Mouse (Mus musculus): ENCODE results near the gene Rnf114. TPM values are rescaled to one million over a fixed set of nuclear protein-coding genes. Genes with fewer than 3 reads are reported as not detected.

The Rnf114 gene
- total RNA-seq, 4 experiments from 2014 or later = 52.1 to 56.4 (median 52.9) TPM

DNA sequence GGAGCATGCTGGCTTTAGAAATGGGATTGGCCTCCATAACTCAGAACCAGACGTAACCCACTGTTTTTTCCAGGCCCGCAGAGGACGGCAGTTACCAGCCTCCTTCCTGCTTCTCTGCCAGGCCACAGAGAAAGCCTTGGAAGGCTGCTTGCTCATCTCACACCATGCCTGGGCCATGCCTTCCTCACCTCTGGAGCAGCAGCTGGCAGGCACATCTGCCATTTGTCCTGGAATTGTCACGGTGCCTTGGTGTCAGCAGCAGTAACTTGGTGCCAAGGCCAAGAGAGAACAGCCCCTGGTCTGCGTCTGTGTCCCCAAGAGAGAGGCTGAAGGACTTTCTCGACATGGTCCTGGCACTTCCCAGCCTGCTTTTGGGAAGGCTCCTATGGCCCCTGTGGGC, 18.2 kb upstream of the Rnf114 start:
- DNase-seq (ENCODE audit: low spot score in 2 of 2) = no peak

DNA sequence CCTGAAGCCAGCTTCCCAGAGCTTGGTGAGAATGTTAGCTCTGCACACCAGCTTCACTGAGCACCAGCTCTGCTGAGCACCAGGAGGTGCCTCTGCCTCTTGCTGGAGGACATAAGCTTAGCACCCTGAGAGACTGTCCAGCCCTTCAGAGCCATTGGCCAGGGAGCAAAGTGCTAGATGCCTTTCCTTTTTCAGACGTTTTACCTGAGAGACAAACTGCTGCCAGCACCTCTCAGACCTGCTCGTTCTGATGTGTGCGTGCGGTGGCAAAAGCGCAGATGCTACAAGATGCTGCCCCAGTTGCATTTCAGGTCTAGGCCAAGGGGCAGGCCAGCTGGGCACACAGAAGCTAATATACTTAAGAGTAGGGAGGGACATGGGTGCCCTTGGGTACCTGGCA, 16.8 kb upstream of the Rnf114 start:
- no peak for DNase-seq (ENCODE audit: low spot score in 2 of 2)

DNA sequence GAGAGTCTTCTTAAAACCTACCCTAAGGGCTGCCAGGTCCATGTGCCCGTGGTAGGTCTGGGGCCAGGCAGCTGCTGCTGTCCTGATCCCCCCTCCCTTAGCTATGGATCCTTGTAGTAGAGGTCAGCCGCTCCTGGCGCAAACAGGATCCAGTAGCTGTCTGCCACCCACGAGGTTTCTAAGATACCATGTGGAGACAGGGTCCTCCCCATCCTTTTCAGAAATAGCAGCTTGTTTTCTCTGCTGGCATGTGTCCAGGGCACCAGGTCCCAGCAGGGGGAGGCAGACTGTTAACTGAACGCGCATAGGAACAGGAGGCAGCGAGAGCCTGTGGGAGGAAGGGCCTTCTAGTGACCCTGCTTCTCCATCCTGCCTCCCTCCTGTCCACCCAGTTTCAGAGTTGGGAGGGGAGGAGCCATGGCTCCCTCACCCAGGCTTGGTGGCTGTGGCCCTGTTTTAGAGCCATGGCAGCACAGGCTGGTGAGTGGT, 16.2 kb upstream of the Rnf114 start:
- DNase-seq (ENCODE audit: low spot score in 2 of 2) = peak; percentile 68 to 78

DNA sequence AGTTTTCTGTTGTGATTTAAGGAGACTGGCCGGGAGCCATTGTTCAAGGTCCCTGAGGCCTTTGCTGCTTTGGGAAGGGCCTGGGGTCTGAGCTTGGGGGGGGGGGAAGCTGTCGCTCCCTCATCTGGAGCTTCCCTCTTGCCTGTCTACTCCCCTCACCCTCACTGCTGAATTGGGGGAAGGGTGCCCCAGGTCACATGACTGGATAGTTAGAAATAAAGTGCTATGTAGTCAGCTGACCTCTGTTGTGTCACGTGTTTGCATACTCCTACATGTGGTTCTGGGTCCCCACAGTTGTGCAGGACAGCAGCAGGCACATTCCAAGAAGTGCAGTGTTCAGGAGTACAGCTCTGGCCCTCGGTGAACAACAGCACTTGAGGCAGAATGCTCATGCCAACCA, 15.7 kb upstream of the Rnf114 start:
- no peak for DNase-seq (ENCODE audit: low spot score in 2 of 2)

DNA sequence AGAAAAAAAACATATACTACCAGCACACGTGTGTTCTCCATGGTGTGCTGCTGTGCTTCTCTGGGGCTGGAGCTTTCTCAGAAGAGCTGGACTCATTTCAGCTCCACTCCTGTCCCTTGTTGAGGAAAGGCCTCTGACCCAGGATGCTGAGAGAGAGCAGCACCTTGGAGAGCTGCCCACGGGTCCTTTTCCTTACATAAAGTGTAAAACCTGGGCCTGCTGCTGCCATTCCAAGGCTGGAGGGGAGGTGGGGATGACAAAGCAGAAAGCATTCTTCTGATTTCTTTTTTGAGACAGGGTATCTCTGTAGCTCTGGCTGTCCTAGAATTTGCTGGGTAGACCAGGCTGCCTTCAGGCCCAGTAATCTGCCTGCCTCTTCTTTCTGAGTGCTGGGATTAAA, 14.3 kb upstream of the Rnf114 start:
- no peak for DNase-seq (ENCODE audit: low spot score in 2 of 2)

DNA sequence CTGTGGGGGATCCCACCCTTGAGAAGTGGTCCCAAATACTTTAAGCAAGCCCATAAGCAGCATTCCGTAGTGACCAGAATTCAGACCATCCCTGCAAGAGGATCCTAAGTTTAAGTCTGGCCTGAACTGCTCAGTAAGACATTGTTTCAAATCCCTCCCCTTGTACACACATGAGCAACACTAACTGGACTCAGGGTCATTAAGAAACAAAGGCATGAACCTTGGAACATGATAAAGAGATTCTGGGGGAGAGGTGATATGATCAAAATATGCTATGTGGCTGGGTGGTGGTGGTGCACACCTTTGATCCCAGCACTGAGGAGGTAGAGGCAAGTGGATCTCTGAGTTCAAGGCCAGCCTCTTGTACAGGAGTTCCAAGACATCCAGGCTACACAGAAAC, 12.9 kb upstream of the Rnf114 start:
- DNase-seq (ENCODE audit: low spot score in 2 of 2) = no peak

DNA sequence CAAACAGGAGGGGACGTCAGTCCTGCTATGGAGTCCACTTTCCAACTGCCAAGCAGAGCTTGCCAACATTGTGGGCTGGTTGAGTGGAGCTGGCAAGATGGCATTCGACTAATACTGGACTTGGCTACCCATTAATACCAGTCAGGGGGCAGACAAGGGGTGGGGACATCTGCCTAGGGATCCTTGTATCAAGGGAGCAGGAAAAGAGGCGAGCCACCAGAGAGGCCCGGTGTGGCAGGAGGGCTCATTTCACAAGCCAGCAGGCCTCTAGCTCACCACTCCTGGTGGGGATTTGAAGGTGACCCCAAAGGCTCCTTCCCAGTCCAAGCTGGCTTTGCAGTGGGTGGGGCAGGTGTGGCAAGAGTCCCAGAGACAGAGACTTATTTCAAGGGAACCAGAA, 9.8 kb upstream of the Rnf114 start:
- DNase-seq (ENCODE audit: low spot score in 2 of 2) = no peak

DNA sequence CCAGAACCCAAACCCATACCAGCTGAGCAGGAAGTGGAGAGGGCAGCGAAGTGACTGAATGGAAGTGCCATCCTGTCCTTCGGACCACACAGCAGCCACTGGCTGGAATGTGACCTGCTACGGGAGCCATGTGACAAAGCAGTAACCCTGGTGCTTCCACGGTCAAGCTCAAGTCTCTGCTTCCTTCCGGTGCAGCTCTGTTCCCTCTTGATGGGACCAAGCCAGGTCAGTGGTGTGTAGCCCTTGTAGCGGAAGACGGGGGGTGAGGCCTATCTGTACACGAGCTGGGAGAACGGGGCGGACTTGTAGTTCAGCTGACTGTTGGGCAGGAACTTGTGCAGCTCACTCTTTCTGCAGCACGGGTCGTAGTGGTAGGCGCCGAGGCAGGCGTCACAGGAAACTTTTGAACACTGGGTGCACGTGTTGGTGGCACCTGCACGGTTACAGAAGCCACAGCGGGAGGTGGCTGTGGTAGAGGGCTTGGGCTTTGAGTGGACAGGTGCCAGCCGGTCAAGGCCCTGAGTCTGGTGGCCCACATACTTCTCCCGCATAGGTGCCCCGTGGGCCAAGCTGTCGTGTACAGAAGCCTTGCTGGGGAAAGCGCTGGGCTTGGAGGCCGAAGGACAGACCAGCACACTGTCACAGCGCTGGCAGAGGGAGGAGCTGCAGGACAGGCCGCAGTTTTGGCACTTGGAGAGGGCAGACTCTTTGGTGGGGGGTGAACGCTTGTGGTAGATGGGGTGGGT, 9.2 kb upstream of the Rnf114 start:
- no peak for DNase-seq (ENCODE audit: low spot score in 2 of 2)

DNA sequence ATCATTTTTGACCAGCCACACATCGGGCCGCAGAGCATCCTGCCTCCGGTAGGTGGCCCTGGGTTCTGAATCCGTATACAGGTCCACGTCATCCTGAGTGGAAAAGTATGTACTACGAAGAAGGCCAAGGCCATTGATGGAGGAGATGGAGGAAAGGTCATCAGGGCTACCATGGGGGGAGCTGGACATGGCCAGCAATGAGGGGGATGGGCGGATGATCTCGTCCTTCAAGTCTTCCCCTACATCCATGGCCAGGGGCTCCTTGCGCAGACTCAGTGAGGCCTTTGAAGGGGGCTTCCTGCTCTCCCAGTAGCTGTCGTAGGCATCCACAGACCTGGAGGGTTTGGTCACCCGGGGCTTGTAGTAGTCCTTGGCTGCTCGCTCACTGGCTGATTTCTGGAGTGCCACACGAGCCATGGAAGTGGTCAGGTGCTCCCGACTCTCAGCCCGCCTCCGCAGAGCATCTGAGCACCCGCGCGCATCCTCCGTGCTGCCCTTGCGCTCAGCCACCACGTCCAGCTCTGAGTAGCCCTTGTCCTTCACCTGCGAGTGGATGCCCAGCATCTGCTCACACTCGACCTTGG, 8.5 kb upstream of the Rnf114 start:
- DNase-seq (ENCODE audit: low spot score in 2 of 2) = no peak

DNA sequence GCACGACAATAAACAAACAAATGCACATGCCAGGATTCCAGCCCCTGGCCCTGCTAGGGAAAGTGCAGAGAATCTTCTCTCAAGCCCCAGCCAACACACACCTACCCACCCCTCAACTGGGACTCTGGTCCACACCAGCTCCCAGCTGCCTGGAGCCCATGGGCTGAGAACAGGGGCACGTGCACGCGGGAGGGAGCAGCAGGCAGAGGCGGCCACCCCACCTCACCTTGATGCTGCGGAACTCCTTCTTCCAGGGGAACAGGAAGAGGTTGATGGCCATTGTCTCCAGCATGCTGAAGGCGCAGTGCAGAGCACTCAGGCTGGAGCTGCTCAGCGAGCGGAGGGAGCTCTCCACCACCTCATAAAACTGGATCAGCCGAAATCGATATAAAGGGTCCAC, 7.5 kb upstream of the Rnf114 start:
- DNase-seq (ENCODE audit: low spot score in 2 of 2) = no peak

DNA sequence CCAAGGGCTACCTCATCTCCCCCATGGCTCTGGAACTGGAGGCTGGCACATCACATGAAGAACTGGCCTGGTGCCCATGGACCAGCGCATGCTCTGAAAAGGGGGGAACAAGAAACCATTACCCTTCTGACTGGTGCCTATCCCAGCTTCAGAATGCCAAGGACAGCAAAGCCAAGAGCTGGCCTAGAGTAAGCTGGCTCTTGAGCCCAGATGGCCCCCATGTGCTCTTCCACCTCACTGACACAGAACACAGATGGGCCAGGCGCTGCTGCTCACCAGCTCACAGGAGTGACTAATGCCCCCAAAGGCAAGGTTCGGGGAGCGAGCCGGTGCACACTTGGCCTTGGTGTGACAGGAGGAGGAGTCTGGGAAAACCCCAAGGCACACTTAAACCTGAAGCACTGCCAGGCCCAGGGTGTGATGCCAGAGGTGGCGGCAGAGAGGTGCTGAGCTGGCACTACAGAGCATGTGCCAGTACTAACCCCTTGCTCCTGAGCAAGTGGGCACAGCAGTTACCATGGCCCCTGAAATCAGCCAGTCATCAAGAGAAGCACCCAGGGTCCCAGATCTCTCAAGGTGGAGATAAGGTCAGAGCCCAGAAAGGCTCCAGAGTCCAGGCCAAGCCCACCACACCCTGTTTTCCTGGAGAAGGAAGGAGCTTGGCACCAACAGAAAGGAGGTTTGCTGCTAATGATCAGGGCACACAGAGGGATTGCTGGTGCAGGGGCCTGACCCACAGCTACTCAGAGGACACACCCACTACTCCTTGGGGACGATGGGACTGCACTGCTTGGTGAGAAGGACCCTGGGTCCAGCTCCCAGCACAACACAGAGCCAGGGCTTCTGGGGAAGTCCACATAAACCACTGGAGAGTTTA, 6.7 kb upstream of the Rnf114 start:
- DNase-seq (ENCODE audit: low spot score in 2 of 2) = no peak

DNA sequence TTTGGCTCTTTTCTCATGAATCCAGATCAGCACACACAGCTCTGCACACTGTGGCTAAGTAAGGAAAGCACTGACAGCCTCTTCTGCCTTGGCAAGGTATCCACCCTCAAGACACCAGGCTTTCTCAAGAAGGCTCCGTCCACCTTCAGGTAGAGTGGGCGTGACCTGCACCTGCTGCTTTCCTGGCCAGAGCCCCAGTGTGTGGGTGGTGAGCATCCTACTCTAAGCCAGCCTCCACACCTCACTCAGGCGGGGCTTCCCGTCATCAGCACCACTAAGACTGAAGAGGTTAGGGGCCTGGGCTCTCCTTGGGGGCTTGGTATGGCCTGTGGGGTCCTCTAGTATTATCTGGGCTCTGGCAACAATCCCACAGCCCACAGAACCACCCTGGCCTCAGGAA, 5.9 kb upstream of the Rnf114 start:
- DNase-seq (ENCODE audit: low spot score in 2 of 2) = no peak

DNA sequence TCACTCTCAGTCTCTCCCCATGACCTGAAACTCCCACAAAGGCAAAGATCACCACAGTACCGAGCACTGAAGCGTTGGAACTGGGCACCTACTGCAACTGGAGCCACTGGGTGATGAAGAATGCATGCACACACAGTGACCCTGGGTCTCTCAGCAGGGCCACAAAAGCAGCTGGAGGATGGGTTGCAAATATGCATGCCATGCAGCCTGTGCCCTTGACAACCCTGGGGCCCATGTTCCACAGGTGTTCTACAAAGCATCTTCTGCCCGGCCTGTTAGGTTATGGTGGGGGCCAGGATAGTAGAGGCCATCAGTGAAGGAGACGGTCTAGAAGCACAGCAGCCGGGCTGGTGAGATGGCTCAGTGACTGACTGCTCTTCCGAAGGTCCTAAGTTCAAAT, 4.9 kb upstream of the Rnf114 start:
- DNase-seq (ENCODE audit: low spot score in 2 of 2) = no peak

DNA sequence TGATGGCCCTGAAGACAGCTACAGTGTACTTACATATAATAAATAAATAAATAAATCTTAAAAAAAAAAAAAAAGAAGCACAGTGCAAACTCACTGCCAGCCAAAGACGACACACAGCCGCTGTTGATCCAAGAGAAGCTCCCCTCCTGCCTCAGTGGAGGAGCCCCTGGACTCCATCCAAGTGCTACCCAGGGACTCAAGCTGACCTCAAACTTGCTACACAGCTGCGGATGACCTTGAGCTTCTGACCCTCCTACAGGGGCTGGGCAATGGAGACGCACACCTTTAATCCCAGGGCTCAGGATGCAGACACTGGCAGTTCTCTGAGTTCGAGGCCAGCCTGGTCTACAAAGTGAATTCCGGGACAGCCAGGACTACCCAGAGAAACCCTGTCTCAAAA, 4.5 kb upstream of the Rnf114 start:
- no peak for DNase-seq (ENCODE audit: low spot score in 2 of 2)

DNA sequence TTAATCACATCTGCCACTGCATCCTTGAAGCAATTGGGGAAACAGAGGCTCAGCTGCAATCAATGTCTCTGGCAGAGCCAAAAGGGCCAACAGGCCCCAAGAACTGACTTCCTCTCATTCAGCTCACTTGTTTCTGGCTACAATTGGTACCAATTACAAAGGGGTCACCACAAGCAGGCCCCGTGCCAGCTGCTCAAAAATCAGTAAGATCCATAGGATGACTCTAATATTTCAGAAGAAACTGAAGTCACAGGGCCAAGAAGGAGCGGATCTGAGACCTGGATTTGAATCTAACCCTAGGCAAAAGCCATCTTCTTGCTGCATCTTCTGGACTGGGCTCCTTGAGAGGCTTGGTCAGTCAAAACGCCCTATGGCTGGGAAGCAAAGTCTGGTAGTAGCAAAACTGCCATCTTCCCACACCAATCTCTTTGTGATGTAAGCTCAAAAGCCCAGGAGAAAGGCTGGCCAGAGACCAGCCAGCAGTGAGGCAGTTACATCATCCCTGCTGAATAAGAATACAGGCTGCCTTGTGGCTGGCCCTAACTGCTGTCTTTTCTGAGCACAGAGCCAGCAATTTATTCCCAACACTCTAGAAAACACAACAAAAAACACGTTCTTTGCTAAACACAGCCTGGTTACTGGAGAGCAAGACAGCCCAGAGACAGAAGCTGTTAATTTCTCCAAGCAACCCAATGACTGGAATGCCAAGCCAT, 1.5 kb upstream of the Rnf114 start:
- DNase-seq (ENCODE audit: low spot score in 2 of 2) = peak; percentile 78 to 86

DNA sequence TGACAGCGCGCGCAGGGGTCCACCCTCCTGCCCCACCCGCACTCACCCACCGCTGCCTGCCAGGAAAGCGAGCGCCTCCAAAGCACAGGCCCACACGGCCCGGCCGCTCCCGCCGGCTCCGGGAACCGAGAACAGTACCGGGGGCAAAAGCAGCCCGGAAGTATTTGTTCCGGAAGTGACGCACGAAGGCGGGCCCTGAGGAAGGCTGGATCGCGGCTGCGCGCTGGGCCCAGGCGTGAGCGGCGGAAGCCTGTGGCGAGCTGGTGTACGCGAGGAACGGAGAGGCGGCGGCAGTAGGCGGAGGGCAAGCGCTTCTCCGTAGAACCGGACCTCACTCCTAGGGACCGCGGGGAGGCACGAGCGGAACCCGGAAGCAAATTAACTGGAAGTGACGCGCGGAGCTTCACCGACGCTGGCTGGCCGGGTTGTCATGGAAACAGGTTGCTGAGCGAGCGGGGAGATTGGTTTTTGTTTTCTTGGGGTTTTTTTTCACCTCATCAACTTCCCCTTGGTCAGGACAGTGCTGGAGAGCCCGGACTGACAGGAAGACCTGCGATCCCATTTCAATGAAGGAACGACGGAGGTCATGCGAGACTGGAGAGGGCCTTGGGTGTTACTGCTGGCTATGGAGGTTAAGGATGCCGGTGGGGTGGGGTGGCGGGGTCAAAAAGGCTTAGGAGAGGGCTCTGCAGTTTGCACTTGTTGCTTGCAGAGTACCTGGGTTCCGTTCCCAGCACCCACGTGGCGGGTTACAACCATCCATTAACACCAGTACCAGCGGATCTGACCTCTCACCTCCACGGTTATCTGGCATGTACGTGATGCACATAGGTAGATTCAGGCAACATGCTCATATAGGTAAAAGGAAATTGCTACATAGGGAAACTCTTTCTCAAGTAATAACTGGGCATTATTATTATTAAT, 530 bp downstream of the Rnf114 start, which contains the start of gene Spata2:
Gene Spata2, minus strand, starts transcription at position 175 of the 924 bp plus-strand sequence.
- DNase-seq (ENCODE audit: low spot score in 2 of 2) = peak; percentile 90 to 94

DNA sequence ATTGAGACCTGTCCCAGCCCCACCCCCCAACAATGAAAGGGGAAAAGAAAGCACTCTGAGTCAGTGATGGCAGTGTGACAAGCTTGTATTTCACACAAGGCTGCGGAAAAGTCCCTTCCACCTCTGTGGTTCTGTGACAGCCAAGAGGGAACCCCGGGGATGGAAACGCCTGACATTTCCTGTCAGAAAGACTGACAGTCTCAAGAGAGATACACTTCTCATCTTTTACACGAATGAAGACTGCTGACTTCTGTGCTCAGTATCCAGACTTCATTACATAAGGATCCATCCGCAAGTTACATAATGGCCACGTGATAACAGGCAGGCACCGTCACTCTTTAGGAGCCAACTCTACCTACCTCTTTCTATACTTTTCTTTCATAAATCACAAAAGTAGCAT, 4.0 kb downstream of the Rnf114 start:
- no peak for DNase-seq (ENCODE audit: low spot score in 2 of 2)

DNA sequence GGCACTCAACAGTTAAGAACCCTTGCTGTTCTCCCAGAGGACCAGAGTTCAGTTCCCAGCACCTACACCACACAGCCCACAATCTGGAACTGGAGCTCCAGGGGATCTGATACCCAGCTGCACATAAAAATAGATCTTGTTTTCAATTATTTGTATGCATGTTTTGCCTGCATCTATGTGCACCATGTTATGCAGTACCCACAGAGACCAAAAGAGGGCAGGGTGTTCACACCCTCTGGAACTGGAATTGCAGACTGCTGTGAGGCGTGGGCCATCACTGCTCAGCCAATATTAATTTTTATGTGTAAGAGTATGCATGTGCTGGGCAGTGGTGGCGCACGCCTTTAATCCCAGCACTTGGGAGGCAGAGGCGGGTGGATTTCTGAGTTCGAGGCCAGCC, 4.8 kb downstream of the Rnf114 start:
- DNase-seq (ENCODE audit: low spot score in 2 of 2) = no peak

DNA sequence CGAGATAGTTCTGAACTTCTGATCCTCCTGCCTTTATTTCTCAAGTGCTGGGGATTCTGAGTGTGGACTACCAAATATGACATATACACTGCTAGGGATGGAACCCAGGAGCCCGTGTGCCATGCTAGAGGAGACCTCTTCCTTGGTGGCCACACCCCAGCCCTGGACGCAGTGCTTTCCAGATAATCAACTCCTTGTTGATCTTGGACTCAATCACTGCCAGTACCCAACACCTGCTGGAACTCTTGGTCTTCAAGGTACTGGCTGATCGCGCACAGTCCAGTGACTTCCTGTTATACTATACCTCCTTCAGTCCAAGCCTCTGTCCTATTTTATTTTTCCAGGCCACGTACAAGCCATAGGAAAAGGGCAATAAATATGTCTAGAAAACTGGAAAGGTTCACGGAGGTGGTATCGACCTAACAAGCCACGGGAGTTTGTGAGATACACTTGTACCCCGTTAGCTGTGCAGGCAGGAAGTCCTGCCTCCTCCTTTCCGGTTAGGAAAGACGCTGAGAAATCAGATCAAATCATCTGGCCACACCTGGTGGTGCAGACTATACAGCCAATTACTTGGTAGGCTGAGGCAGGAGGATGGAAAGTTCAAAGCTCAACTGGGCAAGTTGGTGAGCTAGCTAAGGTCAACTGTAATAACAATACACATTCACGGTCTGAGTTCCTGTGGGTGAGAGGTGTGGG, 10.3 kb downstream of the Rnf114 start:
- DNase-seq (ENCODE audit: low spot score in 2 of 2) = no peak
